Mouse (Mus musculus) megakaryocyte, adult 5-6 weeks (primary cell): ENCODE results near the gene Arhgap9. TPM values are rescaled to one million over a fixed set of nuclear protein-coding genes. Genes with fewer than 3 reads are reported as not detected.

Experiments
- ATAC-seq: 2 replicates; pipeline ENCODE4 v1.8.0; 2016; ENCODE audit warnings: mild to moderate bottlenecking, inconsistent platforms; ENCODE audit not compliant: poor library complexity, severe bottlenecking
- total RNA-seq, 2 experiments: library from RNA; stranded (forward) in 1 of 2; stranded (reverse) in 1 of 2; fragments of 153-499, 151-499 nt in 1 of 2; fragments of 221-1000, 200-1000 nt in 1 of 2; gene quantifications; 2 replicates each; pipeline versions ENCODE4 v1.2.3 to v1.2.4; 2015 to 2017

Arhgap9 gene
- total RNA-seq, 2 experiments from 2014 or later = 108 to 135 TPM

GRCm38 (mm10) chr10:127341891-127342639, 20.3 kb downstream of the Arhgap9 start, which contains the start of gene Gli1:
TSS of gene Gli1 (minus strand) at chr10:127341974.
- ATAC-seq = peak; percentile 75

DNA sequence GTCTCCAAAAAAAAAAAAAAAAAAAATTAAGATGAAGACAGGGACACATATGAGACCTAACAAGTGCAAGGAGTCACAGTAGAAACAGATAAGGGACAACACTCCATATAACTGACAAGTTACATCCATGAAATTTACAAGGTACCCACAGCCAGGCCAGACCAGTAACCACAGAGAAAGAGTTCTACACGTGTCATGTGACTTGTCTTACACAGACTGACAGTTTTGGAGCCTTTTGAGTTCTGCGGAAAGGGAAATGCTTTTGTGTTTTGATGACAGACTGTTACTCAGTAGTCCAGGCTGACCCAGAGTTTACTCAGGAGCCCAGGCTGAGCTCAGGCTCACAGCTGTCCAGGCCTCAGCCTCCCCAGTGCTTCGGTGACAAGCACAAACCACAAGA, 21.3 kb downstream of the Arhgap9 start:
- no peak for ATAC-seq

DNA sequence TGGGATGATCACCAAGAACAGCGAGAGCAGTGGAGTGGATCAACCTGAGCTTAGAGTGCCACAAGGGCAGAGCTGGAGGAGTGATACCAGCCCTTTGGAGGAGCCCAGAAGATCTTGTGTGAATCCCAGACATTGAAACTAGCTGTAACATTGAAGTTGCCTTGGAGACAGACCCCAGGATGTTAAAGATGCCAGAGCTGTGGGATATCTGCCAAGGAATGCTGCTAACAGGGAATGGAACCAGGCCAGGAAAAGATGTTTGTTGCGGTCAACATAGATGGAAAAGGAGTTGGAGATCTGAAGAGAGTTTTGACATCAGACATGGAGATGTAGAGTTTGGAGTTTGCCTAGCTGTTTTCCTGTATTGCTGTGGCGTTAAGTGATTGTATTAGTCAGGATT, 24.4 kb downstream of the Arhgap9 start:
- no peak for ATAC-seq

DNA sequence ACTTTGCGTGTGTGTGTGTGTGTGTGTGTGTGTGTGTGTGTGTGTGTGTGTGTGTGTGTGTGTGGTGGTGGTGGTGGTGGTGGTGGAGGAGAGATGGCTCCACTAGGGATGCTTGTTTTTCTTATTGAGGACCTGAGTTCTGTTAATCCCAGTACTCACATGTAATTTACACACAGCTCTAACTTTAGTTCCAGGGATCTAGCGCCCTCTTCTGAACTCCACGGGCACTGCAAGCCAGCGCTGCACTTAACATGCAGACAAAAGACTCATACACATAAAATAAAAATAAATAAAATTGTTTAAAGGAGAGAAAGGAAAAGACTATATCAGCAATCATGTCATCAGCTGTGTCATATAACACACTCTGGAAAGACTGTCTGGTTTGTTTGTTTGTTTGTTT, 27.2 kb downstream of the Arhgap9 start:
- no peak for ATAC-seq

DNA sequence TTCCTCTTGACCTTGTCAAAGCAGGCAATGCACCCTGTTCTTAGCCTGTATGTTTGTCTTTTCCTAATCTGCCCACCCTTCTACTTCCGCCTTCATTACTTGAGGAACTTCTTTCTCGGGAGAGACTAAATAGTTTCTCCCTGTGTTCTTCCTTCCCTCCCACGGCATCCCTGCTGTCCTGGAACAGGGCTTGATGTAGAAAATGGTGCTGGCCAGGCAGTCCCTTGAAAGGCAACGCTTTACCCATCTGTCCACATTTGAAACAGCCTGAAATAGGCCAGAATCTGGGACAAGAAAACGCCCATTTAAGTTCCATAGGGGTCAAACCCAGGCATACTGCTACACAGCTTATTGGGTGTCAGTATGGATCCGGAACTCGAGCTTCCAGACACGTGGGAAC, 28.0 kb downstream of the Arhgap9 start:
- ATAC-seq = no peak

- peak; percentile 93 for ATAC-seq
Observed at GRCm38 (mm10) chr10:127350594-127351284, 29.0 kb downstream of the Arhgap9 start.

GRCm38 (mm10) chr10:127351285-127351595, 29.5 kb downstream of the Arhgap9 start:
- ATAC-seq = no peak

DNA sequence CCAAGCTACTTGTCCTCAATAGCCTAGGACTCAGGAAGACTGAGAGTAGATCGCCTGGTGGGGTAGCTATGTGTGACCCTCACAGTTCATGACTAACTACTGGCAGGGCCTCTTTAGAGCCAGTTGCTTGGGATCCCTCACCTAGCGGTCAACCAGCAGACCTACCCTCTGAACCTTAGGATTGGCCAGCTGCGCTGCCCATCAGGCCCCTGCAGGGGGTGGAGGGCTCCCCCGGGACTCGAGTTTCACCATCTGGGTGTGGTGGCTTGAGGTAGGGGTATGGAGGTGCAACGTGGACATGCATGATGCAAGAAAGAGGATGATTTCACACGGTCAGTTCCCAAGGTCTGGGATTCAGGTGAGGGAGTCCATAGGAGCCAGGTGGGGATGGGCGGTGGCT, 30.0 kb downstream of the Arhgap9 start:
- ATAC-seq = no peak

DNA sequence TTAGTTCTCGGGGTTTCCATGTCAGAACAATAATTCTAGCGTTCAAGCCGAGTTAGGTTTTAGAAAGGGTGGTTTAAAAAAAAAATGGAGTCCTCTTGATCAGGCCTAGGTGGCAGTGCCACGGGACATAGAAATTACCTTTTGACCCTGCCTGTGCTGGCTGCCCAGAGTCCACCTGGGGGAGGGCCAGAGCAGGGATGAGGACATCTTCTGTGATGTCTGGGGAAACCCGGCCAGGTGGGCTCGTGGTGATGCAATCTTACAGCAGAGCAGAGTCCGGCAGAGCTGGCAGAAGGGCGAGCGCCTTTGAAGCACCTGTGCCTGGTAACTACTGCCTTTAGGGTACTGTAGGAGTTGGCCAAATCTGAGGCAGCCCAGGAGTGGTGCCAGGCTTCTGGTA, 30.4 kb downstream of the Arhgap9 start:
- ATAC-seq = no peak

GRCm38 (mm10) chr10:127352766-127353165, 31.0 kb downstream of the Arhgap9 start:
- no peak for ATAC-seq

GRCm38 (mm10) chr10:127353909-127354895, 32.4 kb downstream of the Arhgap9 start, which contains the start of gene Inhbe:
TSS of gene Inhbe (minus strand) at chr10:127354411.
- ATAC-seq = no peak; the same call in 1 of the 2 replicates

GRCm38 (mm10) chr10:127355336-127355735, 33.6 kb downstream of the Arhgap9 start:
- ATAC-seq = no peak

GRCm38 (mm10) chr10:127360714-127361113, 39.0 kb downstream of the Arhgap9 start:
- ATAC-seq = peak; percentile 93

DNA sequence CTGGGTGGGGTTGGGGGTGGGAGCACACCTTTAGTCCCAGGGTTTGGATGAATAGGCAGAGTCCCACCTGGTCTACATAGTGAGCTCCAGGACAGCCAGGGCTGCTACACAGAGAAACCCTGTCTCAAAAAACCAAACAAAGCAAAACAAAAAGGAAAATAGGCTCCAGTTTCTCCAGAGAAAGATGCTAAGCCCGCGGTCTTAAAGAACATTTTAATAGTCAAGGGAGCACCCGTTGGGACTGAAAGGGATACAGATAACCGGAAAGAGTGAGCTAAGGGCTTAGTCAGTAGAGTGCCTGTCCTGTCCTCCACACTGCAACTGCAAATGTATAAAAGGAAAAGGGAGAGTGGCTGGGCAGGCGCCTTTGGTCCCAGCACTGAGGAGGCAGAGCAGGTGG, 45.4 kb downstream of the Arhgap9 start:
- ATAC-seq = no peak

DNA sequence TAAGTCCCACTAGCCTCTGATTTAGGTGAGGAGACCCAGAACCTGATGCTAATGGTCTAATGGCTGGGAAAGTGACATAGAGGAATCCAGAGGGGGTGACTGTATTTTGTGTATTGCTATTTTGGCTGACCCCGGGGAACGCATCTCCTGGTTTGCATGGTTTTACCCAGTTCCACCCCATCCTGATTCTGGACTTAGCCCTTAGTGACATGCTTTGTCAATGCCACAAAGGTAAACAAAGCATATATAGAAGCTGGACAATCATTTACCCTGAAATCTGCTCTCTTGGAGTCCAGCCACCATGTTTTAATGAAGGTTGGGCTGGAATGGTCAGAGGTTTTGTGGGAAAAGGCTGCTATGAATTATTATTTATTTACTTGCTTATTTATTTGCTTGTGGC, 46.5 kb downstream of the Arhgap9 start:
- no peak for ATAC-seq

- ATAC-seq = no peak
Observed at GRCm38 (mm10) chr10:127369834-127370820, 48.4 kb downstream of the Arhgap9 start, which contains the start of gene Inhbc. TSS of gene Inhbc (minus strand) at chr10:127370431.

DNA sequence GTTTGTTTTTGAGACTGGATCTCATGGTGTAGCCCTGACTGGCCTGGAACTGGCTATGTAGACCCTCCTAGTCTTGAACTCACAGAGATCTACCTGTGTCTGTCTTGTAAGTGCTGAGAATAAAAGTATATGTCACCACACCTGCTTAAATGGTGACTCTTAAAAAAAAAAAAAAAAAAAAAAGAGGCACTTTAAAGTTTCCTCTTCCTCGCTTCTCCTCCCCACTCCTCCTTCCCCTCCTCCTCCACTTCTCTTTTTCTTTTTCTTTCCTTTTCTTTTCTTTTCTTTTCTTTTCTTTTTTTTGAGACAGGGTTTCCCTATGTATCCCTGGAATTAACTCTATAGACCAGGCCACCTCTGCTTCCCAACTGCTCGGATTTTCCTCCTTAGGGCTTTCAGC, 49.3 kb downstream of the Arhgap9 start:
- ATAC-seq = no peak

DNA sequence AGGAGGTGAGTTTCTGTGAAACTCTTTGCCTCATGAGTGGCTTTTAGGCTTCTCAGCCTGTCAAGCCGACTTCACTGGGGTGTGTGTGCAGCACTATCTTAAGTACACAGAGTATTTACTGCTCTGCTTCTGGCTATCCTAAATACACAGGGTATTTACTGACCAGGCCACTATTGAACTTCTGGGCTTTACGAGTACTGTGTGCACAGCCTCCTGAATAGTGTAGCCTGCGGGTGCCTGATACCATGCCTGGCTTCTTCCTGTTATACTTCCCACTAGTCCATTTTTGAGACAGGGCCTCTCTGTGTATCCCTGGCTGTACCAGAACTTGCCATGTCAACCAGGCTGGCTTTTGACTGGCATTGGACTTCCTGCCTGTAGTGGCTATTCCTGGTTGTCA, 55.9 kb downstream of the Arhgap9 start:
- no peak for ATAC-seq
